Mouse (Mus musculus) midbrain, embryonic 12.5 days (tissue): ENCODE results near the gene Adamts2. TPM values are rescaled to one million over a fixed set of nuclear protein-coding genes. Genes with fewer than 3 reads are reported as not detected.

Experiments used
- ATAC-seq: fragments of 200-750 bp; cut with Nextera tagmentation; 2 replicates; pipeline ENCODE4 v1.8.0; 2017; ENCODE audit warnings: low read depth, moderate TSS enrichment, moderate library complexity; ENCODE audit not compliant: low FRiP score
- H3K27ac ChIP-seq: fragments of 300-500 bp; sonication (generic); replicated peaks from 2 replicates; pipeline ENCODE4 v1.5.1; 2016; ENCODE audit warnings: mild to moderate bottlenecking
- H3K27me3 ChIP-seq: fragments of 300-500 bp; sonication (generic); 2 replicates; pipeline ENCODE4 v1.6.1; 2016; ENCODE audit warnings: mild to moderate bottlenecking
- H3K36me3 ChIP-seq: fragments of 300-500 bp; sonication (generic); 2 replicates; pipeline ENCODE4 v1.6.1; 2016
- H3K4me1 ChIP-seq: fragments of 300-500 bp; sonication (generic); 2 replicates; pipeline ENCODE4 v1.6.1; 2016
- H3K4me2 ChIP-seq: fragments of 300-500 bp; sonication (generic); replicated peaks from 2 replicates; pipeline ENCODE4 v1.6.1; 2016; ENCODE audit warnings: mild to moderate bottlenecking, moderate library complexity
- H3K4me3 ChIP-seq: fragments of 300-500 bp; sonication (generic); 2 replicates; pipeline ENCODE4 v1.5.1; 2016; ENCODE audit warnings: mild to moderate bottlenecking
- H3K9ac ChIP-seq: fragments of 300-500 bp; sonication (generic); replicated peaks from 2 replicates; pipeline ENCODE4 v1.6.1; 2016; ENCODE audit warnings: mild to moderate bottlenecking, moderate library complexity
- H3K9me3 ChIP-seq: fragments of 300-500 bp; sonication (generic); 2 replicates; pipeline ENCODE4 v1.6.1; 2016; ENCODE audit warnings: mild to moderate bottlenecking
- WGBS: fragments of 180-500 bp; shearing (Covaris S2); methylation state at CpG from one replicate; pipeline ENCODE4 v1.1.7; 2016; 5-methylcytosine and 5-hydroxymethylcytosine counted together
- polyA plus RNA-seq: library from polyadenylated mRNA; unstranded; fragments of >200 nt; fragmentation: Nextera tagmentation; extraction: Ambion mirVana; gene quantifications from 2 replicates; pipeline ENCODE4 v1.2.1, GENCODE M21; 2016

The Adamts2 gene
- polyA plus RNA-seq, 1 experiment from 2014 or later = 2.7 TPM

DNA sequence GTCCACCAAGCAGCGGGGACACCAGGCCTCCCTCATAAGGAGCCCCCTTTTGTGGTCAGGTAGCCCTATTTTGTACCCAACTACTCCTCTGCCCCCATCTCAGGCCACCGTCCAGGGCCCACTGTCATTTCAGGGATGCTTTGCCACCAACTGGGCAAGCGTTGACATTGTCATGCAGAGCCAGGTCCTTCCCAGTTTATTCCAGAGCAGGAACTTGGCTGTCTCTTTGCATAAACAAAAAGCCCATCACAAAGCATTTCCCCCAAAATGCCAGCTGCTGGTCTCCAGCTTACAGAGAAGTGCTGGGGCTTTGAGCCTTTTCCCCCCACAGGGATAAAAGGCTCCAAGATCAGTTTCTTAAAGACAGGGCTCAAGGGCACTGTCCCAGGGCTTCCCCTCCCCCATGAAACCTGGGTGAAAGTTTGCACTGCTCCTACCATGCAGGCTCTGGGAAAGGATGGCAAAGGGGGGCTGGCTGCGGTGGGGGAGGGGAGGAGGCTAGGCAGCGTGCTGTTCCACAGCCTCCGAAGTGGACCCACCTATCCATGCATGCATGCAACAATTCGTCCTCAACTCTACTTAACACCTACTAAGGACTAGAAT is 149.2 kb downstream of the Adamts2 start:
- ATAC-seq = no peak
- Histone ChIP-seq H3K36me3 (no peaks in the 10 kb centered on the region), H3K9me3 (no peaks in the 10 kb centered on the region), H3K4me3 (no peak overlapping the region), H3K27me3 (no peaks in the 10 kb centered on the region), H3K4me2 (no peak overlapping the region), H3K27ac (no peak overlapping the region), H3K4me1 (peaks cover 6% of the 10 kb centered on the region; the same call in 1 of the 2 replicates), H3K9ac (no peak overlapping the region)
- whole genome bisulfite sequencing = 37% methylated on average over 7 of the region's 7 CpGs

- H3K9me3 ChIP-seq = no peaks in the 10 kb centered on the region
- WGBS = 49% methylated on average over 4 of the region's 4 CpGs
- no peaks in the 10 kb centered on the region for H3K36me3 ChIP-seq
- no peak overlapping the region for H3K27ac ChIP-seq
- no peak overlapping the region for H3K9ac ChIP-seq
- ATAC-seq = no peak
- no peak overlapping the region for H3K4me3 ChIP-seq
- H3K4me2 ChIP-seq = no peak overlapping the region
- no peaks in the 10 kb centered on the region for H3K27me3 ChIP-seq
- H3K4me1 ChIP-seq = no peaks in the 10 kb centered on the region
Measured at GRCm38 (mm10) chr11:50757741-50758140, 155.9 kb downstream of the Adamts2 start.

DNA sequence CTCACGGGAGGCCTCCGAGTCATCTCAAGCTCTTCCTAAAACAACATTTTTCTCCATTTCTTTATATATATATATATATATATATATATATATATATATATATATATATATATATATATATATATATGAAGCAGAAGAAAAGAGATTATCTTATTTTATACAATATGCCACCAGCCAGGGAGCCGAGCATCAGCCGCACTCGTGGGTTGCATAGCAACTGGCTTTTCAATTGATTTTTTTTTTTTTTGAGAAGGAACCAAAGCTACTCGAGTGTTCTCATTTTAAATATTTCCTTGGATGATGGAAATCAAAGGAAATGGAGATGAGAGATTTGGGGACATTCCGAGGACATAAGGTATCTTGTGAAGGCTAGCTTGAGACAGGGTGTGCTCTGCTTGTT is 164.6 kb downstream of the Adamts2 start:
- Histone ChIP-seq H3K36me3 (no peaks in the 10 kb centered on the region), H3K9ac (no peak overlapping the region), H3K4me1 (peaks cover 3% of the 10 kb centered on the region; the same call in 1 of the 2 replicates), H3K9me3 (no peaks in the 10 kb centered on the region), H3K27me3 (no peaks in the 10 kb centered on the region), H3K4me3 (no peak overlapping the region), H3K4me2 (no peak overlapping the region), H3K27ac (no peak overlapping the region)
- no peak for ATAC-seq
- WGBS = 82% methylated on average over 7 of the region's 7 CpGs

GRCm38 (mm10) chr11:50767039-50767438 is 165.2 kb downstream of the Adamts2 start:
- no peak overlapping the region for H3K4me2 ChIP-seq
- 21% methylated on average over 4 of the region's 4 CpGs for WGBS
- H3K9me3 ChIP-seq = no peaks in the 10 kb centered on the region
- ATAC-seq = no peak
- H3K27me3 ChIP-seq = no peaks in the 10 kb centered on the region
- no peaks in the 10 kb centered on the region for H3K36me3 ChIP-seq
- no peak overlapping the region for H3K9ac ChIP-seq
- peaks cover 3% of the 10 kb centered on the region; the same call in 1 of the 2 replicates for H3K4me1 ChIP-seq
- no peak overlapping the region for H3K27ac ChIP-seq
- no peak overlapping the region for H3K4me3 ChIP-seq

GRCm38 (mm10) chr11:50768995-50769749 is 167.3 kb downstream of the Adamts2 start:
- no peaks in the 10 kb centered on the region for H3K9me3 ChIP-seq
- 10% methylated on average over 14 of the region's 14 CpGs for WGBS
- peak overlapping the region; percentile 43; the same call in 1 of the 2 replicates for H3K27ac ChIP-seq
- H3K4me3 ChIP-seq = peak overlapping the region; percentile 27
- peak; percentile 84 for ATAC-seq
- H3K27me3 ChIP-seq = no peaks in the 10 kb centered on the region
- no peaks in the 10 kb centered on the region for H3K36me3 ChIP-seq
- H3K9ac ChIP-seq = 0 out of 2 replicates have a peak overlapping the region, but pooled peaks have one; percentile 2
- peaks cover 3% of the 10 kb centered on the region; the same call in 1 of the 2 replicates for H3K4me1 ChIP-seq
- peak overlapping the region; percentile 55 for H3K4me2 ChIP-seq

- ATAC-seq = no peak
- no peaks in the 10 kb centered on the region for H3K36me3 ChIP-seq
- 97% methylated on average over 1 of the region's 1 CpGs for WGBS
Measured at GRCm38 (mm10) chr11:50771006-50771405, 169.1 kb downstream of the Adamts2 start.

DNA sequence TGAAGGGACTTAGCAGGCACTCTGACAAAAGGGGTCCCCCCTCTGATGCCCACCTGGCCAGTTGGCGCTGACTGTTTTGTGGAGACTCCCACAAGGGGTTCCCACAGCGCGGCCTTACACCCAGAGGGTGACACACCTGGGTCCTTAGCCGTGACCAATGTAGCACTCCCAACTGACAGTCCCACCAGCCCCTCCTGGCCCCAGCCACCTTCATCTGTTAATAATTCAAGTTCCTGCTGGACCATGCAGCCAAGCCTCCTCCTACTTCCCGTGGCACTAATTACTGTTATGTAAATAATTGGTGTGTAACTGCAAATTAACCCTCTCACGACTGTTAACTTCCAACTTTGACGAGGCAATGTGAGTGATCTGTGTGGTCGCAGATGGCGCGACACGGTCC is 195.8 kb downstream of the Adamts2 start:
- no peak for ATAC-seq
- WGBS = 85% methylated on average over 11 of the region's 11 CpGs
- no peak overlapping the region for H3K4me3 ChIP-seq

More at GRCm38 (mm10) chr11:50771006-50771405, 169.1 kb downstream of the Adamts2 start:
- peaks cover 3% of the 10 kb centered on the region; the same call in 1 of the 2 replicates for H3K4me1 ChIP-seq
- H3K27ac ChIP-seq = no peak overlapping the region
- H3K9me3 ChIP-seq = no peaks in the 10 kb centered on the region
- H3K27me3 ChIP-seq = no peaks in the 10 kb centered on the region
- no peak overlapping the region for H3K9ac ChIP-seq
- H3K4me3 ChIP-seq = no peak overlapping the region
- no peak overlapping the region for H3K4me2 ChIP-seq

GRCm38 (mm10) chr11:50798836-50799235 is 197.0 kb downstream of the Adamts2 start:
- H3K9ac ChIP-seq = no peak overlapping the region
- ATAC-seq = no peak
- no peak overlapping the region for H3K4me2 ChIP-seq
- H3K36me3 ChIP-seq = no peaks in the 10 kb centered on the region
- no peak overlapping the region for H3K4me3 ChIP-seq
- no peaks in the 10 kb centered on the region for H3K9me3 ChIP-seq
- H3K4me1 ChIP-seq = no peaks in the 10 kb centered on the region
- H3K27me3 ChIP-seq = no peaks in the 10 kb centered on the region
- no peak overlapping the region for H3K27ac ChIP-seq

More for the DNA sequence above, 195.8 kb downstream of the Adamts2 start:
- Histone ChIP-seq H3K4me2 (no peak overlapping the region), H3K27me3 (no peaks in the 10 kb centered on the region), H3K9me3 (no peaks in the 10 kb centered on the region), H3K9ac (no peak overlapping the region), H3K27ac (no peak overlapping the region), H3K4me1 (no peaks in the 10 kb centered on the region), H3K36me3 (no peaks in the 10 kb centered on the region)

- Histone ChIP-seq H3K36me3 (peaks cover 95% of the 10 kb centered on the region), H3K9me3 (peaks cover 61% of the 10 kb centered on the region), H3K4me3 (no peak overlapping the region), H3K27me3 (no peaks in the 10 kb centered on the region), H3K4me2 (no peak overlapping the region), H3K9ac (no peak overlapping the region), H3K27ac (no peak overlapping the region), H3K4me1 (no peaks in the 10 kb centered on the region)
- WGBS = 95% methylated on average over 4 of the region's 4 CpGs
- no peak for ATAC-seq
Measured at GRCm38 (mm10) chr11:50814233-50814632, 212.3 kb downstream of the Adamts2 start.

GRCm38 (mm10) chr11:50826214-50826613 is 224.3 kb downstream of the Adamts2 start:
- peak overlapping the region; percentile 85 for H3K4me3 ChIP-seq
- H3K9ac ChIP-seq = peak overlapping the region; percentile 88; the same call in 1 of the 2 replicates
- H3K4me2 ChIP-seq = peak overlapping the region; percentile 80
- no peak overlapping the region for H3K27ac ChIP-seq
- H3K9me3 ChIP-seq = no peaks in the 10 kb centered on the region
- ATAC-seq = no peak
- H3K27me3 ChIP-seq = no peaks in the 10 kb centered on the region
- WGBS = 70% methylated on average over 2 of the region's 2 CpGs
- H3K4me1 ChIP-seq = peaks cover 10% of the 10 kb centered on the region
- H3K36me3 ChIP-seq = peaks cover 40% of the 10 kb centered on the region

- H3K4me2 ChIP-seq = peak within 1 kb of the TSS; percentile 80
- peak within 1 kb of the TSS; percentile 88 for H3K9ac ChIP-seq
- peaks cover 31% of the 10 kb centered on the region for H3K36me3 ChIP-seq
- H3K4me1 ChIP-seq = peaks cover 10% of the 10 kb centered on the region
- peak within 1 kb of the TSS; percentile 46; the same call in 1 of the 2 replicates for H3K27ac ChIP-seq
- under 1% methylated on average over 40 of the region's 45 CpGs for WGBS
- ATAC-seq = peak; percentile 97
- no peaks in the 10 kb centered on the region for H3K9me3 ChIP-seq
- H3K4me3 ChIP-seq = peak within 1 kb of the TSS; percentile 85
- H3K27me3 ChIP-seq = no peaks in the 10 kb centered on the region
Measured at GRCm38 (mm10) chr11:50827010-50827953, 225.4 kb downstream of the Adamts2 start, which contains the start of gene Zfp354c. Gene Zfp354c (minus strand): TSS chr11:50827724.
